Mouse (Mus musculus) MEL (cell line): ENCODE results near the gene Cacna1g. TPM values are rescaled to one million over a fixed set of nuclear protein-coding genes. Genes with fewer than 3 reads are reported as not detected.

Experiments used
- DNase-seq: peaks from one replicate; pipeline ENCODE4 v3.0.0; 2011; ENCODE audit warnings: low read depth, low spot score
- H3K27ac ChIP-seq: 2 replicates; pipeline ENCODE4 v1.5.1; 2012; ENCODE audit warnings: low read depth, mild to moderate bottlenecking, control low read depth, low read length, moderate library complexity; ENCODE audit not compliant: control insufficient read depth
- H3K27me3 ChIP-seq, 2 experiments: fragments of 150-350 bp in 1 of 2; sonication (generic) in 1 of 2; 2 replicates each; pipeline ENCODE4 v1.6.1; 2012; ENCODE audit warnings: low read length in 2 of 2, mild to moderate bottlenecking in 2 of 2, improper control_type of control experiment in 1 of 2, moderate library complexity in 1 of 2; ENCODE audit not compliant: insufficient read depth in 2 of 2, control insufficient read depth in 1 of 2
- H3K36me3 ChIP-seq, 2 experiments: 2 replicates each; pipeline ENCODE4 v1.6.1; 2012 to 2014; ENCODE audit warnings: low read length in 2 of 2, improper control_type of control experiment in 1 of 2, inconsistent platforms in 1 of 2, mild to moderate bottlenecking in 1 of 2; ENCODE audit not compliant: insufficient read depth in 2 of 2, control insufficient read depth in 1 of 2
- H3K4me1 ChIP-seq, 2 experiments: fragments of 150-350 bp in 1 of 2; sonication (generic) in 1 of 2; 2 replicates each; pipeline ENCODE4 v1.6.1; 2012; ENCODE audit warnings: low read length in 2 of 2, improper control_type of control experiment in 1 of 2, mild to moderate bottlenecking in 1 of 2; ENCODE audit not compliant: insufficient read depth in 2 of 2, control insufficient read depth in 1 of 2
- H3K4me3 ChIP-seq, 2 experiments: fragments of 150-350 bp in 1 of 2; sonication (generic) in 1 of 2; 2 replicates each; pipeline ENCODE4 v1.5.1; 2012; ENCODE audit warnings: low read depth in 2 of 2, low read length in 2 of 2, mild to moderate bottlenecking in 2 of 2, moderate library complexity in 2 of 2, control low read depth in 1 of 2, improper control_type of control experiment in 1 of 2; ENCODE audit not compliant: control insufficient read depth in 1 of 2, insufficient read depth in 1 of 2
- H3K79me2 ChIP-seq: 2 replicates; pipeline ENCODE4 v1.6.1; 2012; ENCODE audit warnings: mild to moderate bottlenecking, low read length, moderate library complexity; ENCODE audit not compliant: control insufficient read depth, poor library complexity, insufficient read depth
- H3K9ac ChIP-seq: 2 replicates; pipeline ENCODE4 v1.6.1; 2012; ENCODE audit warnings: low read depth, mild to moderate bottlenecking, control low read depth, low read length, moderate library complexity; ENCODE audit not compliant: control insufficient read depth, poor library complexity, severe bottlenecking
- H3K9me3 ChIP-seq: fragments of 150-350 bp; sonication (generic); replicated peaks from 2 replicates; pipeline ENCODE4 v1.6.1; 2012; ENCODE audit warnings: mild to moderate bottlenecking, low read length, improper control_type of control experiment, moderate library complexity; ENCODE audit not compliant: insufficient read depth
- BHLHE40 ChIP-seq: IDR thresholded peaks from 2 replicates; pipeline ENCODE4 v1.6.1; 2012; ENCODE audit warnings: low read depth, mild to moderate bottlenecking, inconsistent platforms, low read length, improper control_type of control experiment, borderline replicate concordance
- E2F4 ChIP-seq: IDR thresholded peaks from 2 replicates; pipeline ENCODE4 v1.6.1; 2011; ENCODE audit warnings: low read depth, low read length, improper control_type of control experiment, borderline replicate concordance
- EP300 ChIP-seq, 2 experiments: IDR thresholded peaks; 2 replicates each; pipeline ENCODE4 v1.6.1; 2011; ENCODE audit warnings: improper control_type of control experiment in 2 of 2, low read length in 2 of 2, low read depth in 1 of 2, mild to moderate bottlenecking in 1 of 2
- ETS1 ChIP-seq: IDR thresholded peaks from 2 replicates; pipeline ENCODE4 v1.6.1; 2012; ENCODE audit warnings: low read depth, mild to moderate bottlenecking, inconsistent platforms, low read length, improper control_type of control experiment, moderate library complexity
- GABPA ChIP-seq: IDR thresholded peaks from 2 replicates; pipeline ENCODE4 v1.6.1; 2012; ENCODE audit warnings: low read depth, mild to moderate bottlenecking, inconsistent platforms, low read length, improper control_type of control experiment, moderate library complexity
- HCFC1 ChIP-seq: IDR thresholded peaks from 2 replicates; pipeline ENCODE4 v1.6.1; 2012; ENCODE audit warnings: low read depth, mild to moderate bottlenecking, inconsistent platforms, low read length, improper control_type of control experiment, moderate library complexity
- JUND ChIP-seq: IDR thresholded peaks from 2 replicates; pipeline ENCODE4 v1.6.1; 2011; ENCODE audit warnings: low read depth, mild to moderate bottlenecking, improper control_type of control experiment, low read length
- KAT2A ChIP-seq: conservative IDR thresholded peaks from 2 replicates; pipeline ENCODE4 v1.6.1; 2012; ENCODE audit warnings: low read depth, low read length, improper control_type of control experiment, inconsistent platforms
- MAFK ChIP-seq: IDR thresholded peaks from 2 replicates; pipeline ENCODE4 v1.6.1; 2011; ENCODE audit warnings: low read depth, mild to moderate bottlenecking, low read length, improper control_type of control experiment, borderline replicate concordance
- MAZ ChIP-seq: IDR thresholded peaks from 2 replicates; pipeline ENCODE4 v1.6.1; 2012; ENCODE audit warnings: low read depth, mild to moderate bottlenecking, inconsistent platforms, low read length, improper control_type of control experiment
- MEF2A ChIP-seq: IDR thresholded peaks from 2 replicates; pipeline ENCODE4 v1.6.1; 2014; ENCODE audit warnings: low read depth, mild to moderate bottlenecking, inconsistent platforms, low read length, improper control_type of control experiment; ENCODE audit not compliant: poor library complexity, insufficient replicate concordance, severe bottlenecking; ENCODE audit errors: extremely low read depth
- MXI1 ChIP-seq: IDR thresholded peaks from 2 replicates; pipeline ENCODE4 v1.6.1; 2011; ENCODE audit warnings: mild to moderate bottlenecking, low read depth, low read length, improper control_type of control experiment
- NRF1 ChIP-seq: IDR thresholded peaks from 2 replicates; pipeline ENCODE4 v1.6.1; 2014; ENCODE audit warnings: low read depth, mild to moderate bottlenecking, inconsistent platforms, low read length, improper control_type of control experiment, moderate library complexity; ENCODE audit not compliant: poor library complexity, insufficient read depth, severe bottlenecking
- POLR2A ChIP-seq, 2 experiments: IDR thresholded peaks; 2 replicates each; pipeline ENCODE4 v1.6.1; 2011 to 2012; ENCODE audit warnings: low read length in 2 of 2, mild to moderate bottlenecking in 2 of 2, control low read depth in 1 of 2, improper control_type of control experiment in 1 of 2, low read depth in 1 of 2, moderate library complexity in 1 of 2; ENCODE audit not compliant: control insufficient read depth in 1 of 2, insufficient read depth in 1 of 2, poor library complexity in 1 of 2
- POLR2AphosphoS5 ChIP-seq: IDR thresholded peaks from 2 replicates; pipeline ENCODE4 v1.6.1; 2012; ENCODE audit warnings: low read depth, borderline replicate concordance, mild to moderate bottlenecking, inconsistent platforms, low read length, moderate library complexity, mixed read lengths
- RCOR1 ChIP-seq: IDR thresholded peaks from 2 replicates; pipeline ENCODE4 v1.6.1; 2012; ENCODE audit warnings: low read depth, mild to moderate bottlenecking, inconsistent platforms, low read length, improper control_type of control experiment
- SMC3 ChIP-seq: IDR thresholded peaks from 2 replicates; pipeline ENCODE4 v1.6.1; 2011; ENCODE audit warnings: low read depth, low read length, improper control_type of control experiment
- TAL1 ChIP-seq: IDR thresholded peaks from 2 replicates; pipeline ENCODE4 v1.6.1; 2012; ENCODE audit warnings: mild to moderate bottlenecking, inconsistent platforms, low read length, moderate library complexity, mixed read lengths
- TBP ChIP-seq: IDR thresholded peaks from 2 replicates; pipeline ENCODE4 v1.8.0; 2011; ENCODE audit warnings: low read depth, low read length, improper control_type of control experiment
- UBTF ChIP-seq: IDR thresholded peaks from 2 replicates; pipeline ENCODE4 v1.6.1; 2012; ENCODE audit warnings: low read depth, mild to moderate bottlenecking, inconsistent platforms, low read length, improper control_type of control experiment, moderate library complexity, borderline replicate concordance; ENCODE audit not compliant: insufficient read depth
- USF1 ChIP-seq: IDR thresholded peaks from 2 replicates; pipeline ENCODE4 v1.6.1; 2014; ENCODE audit warnings: low read depth, mild to moderate bottlenecking, inconsistent platforms, low read length, improper control_type of control experiment, moderate library complexity
- ZKSCAN1 ChIP-seq: IDR thresholded peaks from 2 replicates; pipeline ENCODE4 v1.6.1; 2012; ENCODE audit warnings: low read depth, mild to moderate bottlenecking, inconsistent platforms, low read length, improper control_type of control experiment, moderate library complexity
- ZNF384 ChIP-seq: IDR thresholded peaks from 2 replicates; pipeline ENCODE4 v1.6.1; 2012; ENCODE audit warnings: low read depth, mild to moderate bottlenecking, inconsistent platforms, low read length, improper control_type of control experiment
- polyA plus RNA-seq, 2 experiments: library from polyadenylated mRNA; stranded (reverse) in 1 of 2; unstranded in 1 of 2; fragments of >175 nt in 1 of 2; fragments of >200 nt in 1 of 2; gene quantifications; 2 replicates each; pipeline versions ENCODE4 v1.2.1 to v1.2.4; 2012; ENCODE audit warnings: low replicate concordance in 2 of 2, low read depth in 1 of 2; ENCODE audit not compliant: insufficient read length in 2 of 2, insufficient read depth in 1 of 2, missing spikeins in 1 of 2
- total RNA-seq: library from RNA; depleted of rRNA; stranded (reverse); fragments of 300-350 nt; gene quantifications from 2 replicates; pipeline ENCODE4 v1.2.3, GENCODE M21; 2012

Gene Cacna1g
- total and polyA plus RNA-seq, 3 experiments, result 0.01 to 0.04 TPM; not detected in 1

GRCm38 (mm10) chr11:94389021-94389420, 85.0 kb downstream of the Cacna1g start:
- Histone ChIP-seq H3K4me1 (peaks cover 0 to 15% of the 10 kb centered on the region in 2 experiments; a peak in 2 of 4 replicates), H3K36me3 (peaks cover 0 to 4% of the 10 kb centered on the region in 2 experiments; a peak in 1 of 4 replicates), H3K4me3 (no peak overlapping the region), H3K9ac (no peak overlapping the region), H3K27me3 (peaks cover 14 to 21% of the 10 kb centered on the region in 2 experiments), H3K79me2 (no peaks in the 10 kb centered on the region), H3K27ac (no peak overlapping the region), H3K9me3 (no peaks in the 10 kb centered on the region)
- TF ChIP-seq HCFC1 (no peak), SMC3 (no peak), ZNF384 (no peak), MAFK (no peak)
- DNase-seq, result no peak

GRCm38 (mm10) chr11:94387756-94388155, 86.2 kb downstream of the Cacna1g start:
- peaks cover 0 to 15% of the 10 kb centered on the region in 2 experiments; a peak in 2 of 4 replicates for H3K4me1 ChIP-seq
- H3K4me3 ChIP-seq, result no peak overlapping the region
- TF ChIP-seq BHLHE40 (no peak), NRF1 (no peak), MXI1 (no peak), SMC3 (no peak), MEF2A (no peak), POLR2AphosphoS5 (no peak)
- TF ChIP-seq, all 39 proteins: peak for 0
- no peak overlapping the region for H3K9ac ChIP-seq
- no peak for DNase-seq
- peaks cover 0 to 4% of the 10 kb centered on the region in 2 experiments; a peak in 1 of 4 replicates for H3K36me3 ChIP-seq
- H3K27ac ChIP-seq, result no peak overlapping the region
- H3K9me3 ChIP-seq, result no peaks in the 10 kb centered on the region
- no peaks in the 10 kb centered on the region for H3K79me2 ChIP-seq
- H3K27me3 ChIP-seq, result peaks cover 12% of the 10 kb centered on the region in 2 experiments

GRCm38 (mm10) chr11:94385977-94386771, 87.8 kb downstream of the Cacna1g start:
- H3K27ac ChIP-seq, result no peak overlapping the region
- H3K4me1 ChIP-seq, result peaks cover 0 to 15% of the 10 kb centered on the region in 2 experiments; a peak in 2 of 4 replicates
- no peaks in the 10 kb centered on the region for H3K79me2 ChIP-seq
- peak; percentile 70 for DNase-seq
- H3K36me3 ChIP-seq, result peaks cover 0 to 4% of the 10 kb centered on the region in 2 experiments; a peak in 1 of 4 replicates
- peaks cover 10 to 18% of the 10 kb centered on the region in 2 experiments for H3K27me3 ChIP-seq
- H3K9me3 ChIP-seq, result no peaks in the 10 kb centered on the region
- H3K4me3 ChIP-seq, result no peak overlapping the region
- no peak overlapping the region for H3K9ac ChIP-seq
- TF ChIP-seq EP300 (IDR thresholded peaks at IDR 0.05; ENCODE audit: low read depth in 1 of 2, low read length in 2 of 2) (peak in 1 of 2 experiments; percentile 39; a peak in 3 of 4 replicates), ETS1 (peak; percentile 39; the same call in 1 of the 2 replicates), JUND (no peak), ZNF384 (no peak), TBP (no peak), UBTF (no peak), POLR2A (IDR thresholded peaks at IDR 0.05; ENCODE audit: control insufficient read depth in 1 of 2, insufficient read depth in 1 of 2, low read depth in 1 of 2, low read length in 2 of 2, poor library complexity in 1 of 2) (no peak), NRF1 (no peak), GABPA (no peak), KAT2A (no peak), ZKSCAN1 (no peak), USF1 (no peak), E2F4 (no peak), TAL1 (peak; percentile 36; the same call in 1 of the 2 replicates), RCOR1 (no peak), MAZ (peak; percentile 63; the same call in 1 of the 2 replicates)
